Mouse (Mus musculus): ENCODE data around the gene Fbxw2. TPM values are rescaled to one million over a fixed set of nuclear protein-coding genes. Genes with fewer than 3 reads are reported as not detected.

Fbxw2 gene
- polyA plus RNA-seq, 1 experiment = 73.5 TPM

DNA sequence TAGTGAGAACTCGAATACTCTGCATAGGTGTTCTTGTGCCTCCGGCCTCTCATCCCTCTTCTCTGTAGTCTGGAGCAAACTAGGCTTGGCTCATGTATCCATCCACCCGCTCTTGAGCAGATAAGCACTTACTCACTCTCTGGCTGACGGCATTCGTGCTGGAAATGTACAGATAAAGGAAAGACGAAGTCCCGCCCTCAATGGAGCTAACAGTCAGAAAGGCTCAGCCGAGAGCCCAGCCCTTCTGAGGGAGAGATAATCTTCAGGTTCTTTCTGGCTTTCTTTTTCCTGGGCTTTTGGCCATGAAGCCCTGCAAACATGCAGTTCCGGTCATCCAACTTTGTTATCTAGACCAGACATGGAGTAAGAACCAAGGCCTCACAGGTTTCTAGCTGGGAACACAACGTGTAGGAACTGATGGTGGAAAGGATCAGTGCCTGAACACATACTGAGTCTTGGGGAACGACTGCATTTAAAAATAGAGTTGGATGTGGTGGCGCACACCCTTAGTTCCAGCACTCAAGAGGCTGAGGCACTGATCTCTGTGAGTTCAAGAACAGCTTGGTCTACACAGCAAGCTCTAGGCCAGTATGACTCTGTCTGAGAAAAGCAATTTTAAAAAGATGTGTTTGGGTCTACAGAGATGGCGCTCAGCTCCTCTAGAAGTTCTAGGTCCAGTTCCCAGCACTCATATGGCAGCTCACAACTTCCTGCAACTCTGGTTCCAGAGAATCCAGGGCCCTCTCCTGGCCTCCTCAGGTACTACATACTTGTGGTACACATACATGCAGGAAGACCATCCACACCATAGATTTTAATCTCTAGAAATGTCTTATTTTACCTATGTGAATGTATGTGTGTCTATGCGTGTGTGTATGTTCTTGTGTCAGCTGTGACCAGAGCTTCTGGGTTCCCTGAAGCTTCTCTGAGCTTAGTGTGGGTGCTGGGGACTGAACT, 42.8 kb downstream of the Fbxw2 start:
- Histone ChIP-seq H3K4me3 (ENCODE audit: insufficient read depth, low read length) (no peak overlapping the region), H3K27ac (ENCODE audit: insufficient read depth, low read length) (no peak overlapping the region), H3K4me1 (ENCODE audit: control insufficient read depth, insufficient read depth, low read length) (no peaks in the 10 kb centered on the region)
- TF ChIP-seq CTCF (IDR thresholded peaks at IDR 0.05; ENCODE audit: borderline replicate concordance, insufficient read depth, low read length) (no peak), POLR2A (IDR thresholded peaks at IDR 0.05; ENCODE audit: low read depth, low read length) (no peak)

DNA sequence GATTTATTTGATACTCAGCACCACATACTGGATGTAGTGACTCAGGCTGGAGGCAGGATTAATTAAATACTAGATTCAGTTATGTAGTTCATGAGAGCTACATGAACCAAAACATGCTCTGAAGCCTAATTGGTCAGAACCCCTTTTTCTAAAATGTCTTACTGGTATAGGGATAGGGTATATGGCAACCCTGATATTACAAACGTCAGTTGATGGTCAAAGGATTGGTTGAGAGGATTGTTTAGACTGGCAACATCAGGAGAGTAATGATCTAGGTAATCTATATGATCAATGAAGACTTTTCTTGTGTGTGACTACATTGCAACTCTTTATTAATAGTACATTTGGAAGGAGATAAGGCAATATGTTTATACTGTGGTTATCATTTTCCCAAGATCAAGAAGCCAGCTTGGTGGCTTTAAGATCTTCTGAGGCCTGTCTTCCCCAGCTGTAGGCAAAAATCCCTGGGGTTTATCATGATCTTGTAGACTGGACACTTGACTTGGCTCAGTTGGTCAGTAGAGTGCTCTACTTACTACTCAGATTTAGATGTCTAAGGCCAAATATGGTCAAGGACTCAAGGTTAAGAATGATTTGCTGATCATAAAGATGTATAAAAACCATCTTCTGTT, 48.8 kb downstream of the Fbxw2 start:
- Histone ChIP-seq H3K4me3 (ENCODE audit: insufficient read depth, low read length) (no peak overlapping the region), H3K27ac (ENCODE audit: insufficient read depth, low read length) (no peak overlapping the region), H3K4me1 (ENCODE audit: control insufficient read depth, insufficient read depth, low read length) (peaks cover 8% of the 10 kb centered on the region)
- TF ChIP-seq CTCF (IDR thresholded peaks at IDR 0.05; ENCODE audit: borderline replicate concordance, insufficient read depth, low read length) (no peak), POLR2A (IDR thresholded peaks at IDR 0.05; ENCODE audit: low read depth, low read length) (no peak)

DNA sequence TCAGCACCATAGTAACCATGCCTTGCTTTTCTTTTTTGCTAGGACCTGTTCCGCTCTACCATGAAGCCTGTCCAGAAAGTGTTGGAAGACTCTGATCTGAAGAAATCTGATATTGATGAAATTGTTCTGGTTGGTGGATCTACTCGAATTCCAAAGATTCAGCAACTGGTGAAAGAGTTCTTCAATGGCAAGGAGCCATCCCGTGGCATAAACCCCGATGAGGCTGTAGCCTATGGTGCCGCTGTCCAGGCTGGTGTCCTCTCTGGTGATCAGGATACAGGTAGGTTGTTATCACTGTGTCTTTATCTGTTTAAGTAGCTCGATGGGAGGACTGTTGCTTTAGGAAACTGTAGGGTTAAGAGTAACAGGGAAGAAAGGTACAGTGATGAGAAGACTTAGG, 51.6 kb downstream of the Fbxw2 start:
- no peak for TF ChIP-seq CTCF (IDR thresholded peaks at IDR 0.05; ENCODE audit: borderline replicate concordance, insufficient read depth, low read length)
- no peak for TF ChIP-seq POLR2A (IDR thresholded peaks at IDR 0.05; ENCODE audit: low read depth, low read length)
- Histone ChIP-seq H3K4me3 (ENCODE audit: insufficient read depth, low read length) (peak overlapping the region; percentile 78), H3K27ac (ENCODE audit: insufficient read depth, low read length) (no peak overlapping the region), H3K4me1 (ENCODE audit: control insufficient read depth, insufficient read depth, low read length) (peaks cover 10% of the 10 kb centered on the region)

DNA sequence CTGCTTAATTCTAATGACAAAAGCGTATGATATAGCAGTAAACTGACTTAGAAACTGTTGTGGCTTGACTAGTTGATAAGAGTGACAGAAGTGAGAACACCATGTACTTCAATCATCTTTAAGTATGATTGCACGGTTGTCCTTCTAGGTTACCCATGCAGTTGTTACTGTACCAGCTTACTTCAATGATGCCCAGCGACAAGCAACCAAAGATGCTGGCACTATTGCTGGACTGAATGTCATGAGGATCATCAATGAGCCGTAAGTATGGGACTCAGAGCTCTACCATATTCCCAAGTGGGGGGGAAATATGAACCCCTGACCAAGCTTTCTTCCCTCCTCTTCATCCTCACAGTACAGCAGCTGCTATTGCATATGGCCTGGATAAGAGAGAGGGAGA, 52.4 kb downstream of the Fbxw2 start:
- H3K4me3 ChIP-seq (ENCODE audit: insufficient read depth, low read length) = peak overlapping the region; percentile 78
- H3K4me1 ChIP-seq (ENCODE audit: control insufficient read depth, insufficient read depth, low read length) = peaks cover 10% of the 10 kb centered on the region
- H3K27ac ChIP-seq (ENCODE audit: insufficient read depth, low read length) = no peak overlapping the region
- no peak for TF ChIP-seq POLR2A (IDR thresholded peaks at IDR 0.05; ENCODE audit: low read depth, low read length)
- no peak for TF ChIP-seq CTCF (IDR thresholded peaks at IDR 0.05; ENCODE audit: borderline replicate concordance, insufficient read depth, low read length)

DNA sequence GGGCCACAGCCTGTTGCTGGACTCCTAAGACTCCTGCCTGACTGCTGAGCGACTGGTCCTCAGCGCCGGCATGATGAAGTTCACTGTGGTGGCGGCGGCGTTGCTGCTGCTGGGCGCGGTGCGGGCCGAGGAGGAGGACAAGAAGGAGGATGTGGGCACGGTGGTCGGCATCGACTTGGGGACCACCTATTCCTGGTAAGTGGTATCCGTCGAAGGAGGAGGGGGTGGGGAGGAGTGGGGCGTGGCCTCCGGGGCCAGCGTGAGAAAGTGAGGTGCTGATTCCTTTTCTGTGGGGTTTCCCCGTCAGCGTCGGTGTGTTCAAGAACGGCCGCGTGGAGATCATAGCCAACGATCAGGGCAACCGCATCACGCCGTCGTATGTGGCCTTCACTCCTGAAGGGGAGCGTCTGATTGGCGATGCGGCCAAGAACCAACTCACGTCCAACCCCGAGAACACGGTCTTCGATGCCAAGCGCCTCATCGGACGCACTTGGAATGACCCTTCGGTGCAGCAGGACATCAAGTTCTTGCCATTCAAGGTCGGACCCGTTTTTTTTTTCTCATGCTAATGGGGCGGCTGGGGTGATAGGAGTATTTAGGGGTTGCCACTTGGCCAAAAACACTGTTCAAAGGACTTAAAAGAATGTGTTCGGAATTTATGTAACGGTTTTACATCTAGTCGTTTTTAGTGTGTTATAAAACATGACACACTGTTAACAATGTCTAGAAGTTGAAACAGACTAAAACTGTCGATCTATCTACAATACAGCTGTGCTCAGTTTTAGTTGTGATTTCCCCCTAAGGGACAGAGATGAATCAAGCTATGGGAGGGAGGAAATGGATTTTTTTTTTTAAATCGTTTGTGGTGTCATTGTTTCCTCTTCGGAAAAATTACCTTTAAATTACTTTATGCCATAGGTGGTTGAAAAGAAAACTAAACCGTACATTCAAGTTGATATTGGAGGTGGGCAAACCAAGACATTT, 53.6 kb downstream of the Fbxw2 start:
- TF ChIP-seq POLR2A (IDR thresholded peaks at IDR 0.05; ENCODE audit: low read depth, low read length) (peak; percentile 21; the same call in 1 of the 2 replicates), CTCF (IDR thresholded peaks at IDR 0.05; ENCODE audit: borderline replicate concordance, insufficient read depth, low read length) (no peak)
- H3K4me3 ChIP-seq (ENCODE audit: insufficient read depth, low read length) = peak overlapping the region; percentile 78
- peak overlapping the region; percentile 45; the same call in 1 of the 2 replicates for H3K27ac ChIP-seq (ENCODE audit: insufficient read depth, low read length)

DNA sequence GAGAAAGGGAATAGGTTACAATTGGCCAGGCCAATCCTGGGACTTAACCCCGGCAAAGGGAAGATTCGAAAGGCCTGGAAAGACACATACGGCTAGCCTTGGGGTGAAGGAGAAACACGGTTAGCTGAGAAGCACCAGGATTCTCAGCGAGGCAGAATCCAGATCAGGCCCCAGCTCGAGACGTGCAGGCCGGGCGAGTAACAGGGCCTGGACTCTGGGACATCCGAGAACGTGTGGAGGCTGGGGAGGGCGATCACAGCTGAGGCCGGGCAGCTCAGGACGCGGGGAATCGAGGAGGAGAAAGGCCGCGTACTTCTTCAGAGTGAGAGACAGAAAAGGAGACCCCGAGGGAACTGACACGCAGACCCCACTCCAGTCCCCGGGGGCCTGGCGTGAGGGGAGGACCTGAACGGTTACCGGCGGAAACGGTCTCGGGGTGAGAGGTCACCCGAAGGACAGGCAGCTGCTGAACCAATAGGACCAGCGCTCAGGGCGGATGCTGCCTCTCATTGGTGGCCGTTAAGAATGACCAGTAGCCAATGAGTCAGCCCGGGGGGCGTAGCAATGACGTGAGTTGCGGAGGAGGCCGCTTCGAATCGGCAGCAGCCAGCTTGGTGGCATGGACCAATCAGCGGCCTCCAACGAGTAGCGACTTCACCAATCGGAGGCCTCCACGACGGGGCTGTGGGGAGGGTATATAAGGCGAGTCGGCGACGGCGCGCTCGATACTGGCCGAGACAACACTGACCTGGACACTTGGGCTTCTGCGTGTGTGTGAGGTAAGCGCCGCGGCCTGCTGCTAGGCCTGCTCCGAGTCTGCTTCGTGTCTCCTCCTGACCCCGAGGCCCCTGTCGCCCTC, 54.5 kb downstream of the Fbxw2 start, which contains the start of gene Hspa5:
TSS of gene Hspa5 (plus strand) at position 603 of the 859 bp plus-strand sequence.
- Histone ChIP-seq H3K27ac (ENCODE audit: insufficient read depth, low read length) (peak within 1 kb of the TSS; percentile 83), H3K4me3 (ENCODE audit: insufficient read depth, low read length) (peak within 1 kb of the TSS; percentile 94), H3K4me1 (ENCODE audit: control insufficient read depth, insufficient read depth, low read length) (peaks cover 10% of the 10 kb centered on the region)
- TF ChIP-seq POLR2A (IDR thresholded peaks at IDR 0.05; ENCODE audit: low read depth, low read length) = peak; percentile 100
- no peak for TF ChIP-seq CTCF (IDR thresholded peaks at IDR 0.05; ENCODE audit: borderline replicate concordance, insufficient read depth, low read length)

More for the DNA sequence above, 53.6 kb downstream of the Fbxw2 start:
- peaks cover 10% of the 10 kb centered on the region for H3K4me1 ChIP-seq (ENCODE audit: control insufficient read depth, insufficient read depth, low read length)

DNA sequence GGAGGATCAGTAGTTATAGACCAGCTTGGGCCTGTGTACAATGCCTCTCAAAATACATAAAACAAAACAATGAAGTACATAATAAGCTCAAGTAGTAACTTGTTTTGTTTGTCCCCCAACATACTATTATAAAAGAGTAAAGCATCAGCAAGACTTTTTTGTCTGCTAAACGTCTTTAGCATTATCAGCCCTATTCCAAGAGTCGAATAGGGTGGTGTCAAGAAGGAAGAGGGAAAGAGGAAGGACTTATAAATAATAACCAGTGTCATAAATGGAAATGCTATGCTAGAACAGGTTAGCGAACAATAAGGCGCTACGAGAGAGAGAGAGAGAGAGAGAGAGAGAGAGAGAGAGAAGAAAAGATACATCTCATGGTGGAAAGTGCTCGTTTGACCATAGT, 55.2 kb downstream of the Fbxw2 start:
- Histone ChIP-seq H3K27ac (ENCODE audit: insufficient read depth, low read length) (peak overlapping the region; percentile 83), H3K4me1 (ENCODE audit: control insufficient read depth, insufficient read depth, low read length) (peaks cover 10% of the 10 kb centered on the region), H3K4me3 (ENCODE audit: insufficient read depth, low read length) (peak overlapping the region; percentile 94)
- no peak for TF ChIP-seq POLR2A (IDR thresholded peaks at IDR 0.05; ENCODE audit: low read depth, low read length)
- TF ChIP-seq CTCF (IDR thresholded peaks at IDR 0.05; ENCODE audit: borderline replicate concordance, insufficient read depth, low read length) = no peak

DNA sequence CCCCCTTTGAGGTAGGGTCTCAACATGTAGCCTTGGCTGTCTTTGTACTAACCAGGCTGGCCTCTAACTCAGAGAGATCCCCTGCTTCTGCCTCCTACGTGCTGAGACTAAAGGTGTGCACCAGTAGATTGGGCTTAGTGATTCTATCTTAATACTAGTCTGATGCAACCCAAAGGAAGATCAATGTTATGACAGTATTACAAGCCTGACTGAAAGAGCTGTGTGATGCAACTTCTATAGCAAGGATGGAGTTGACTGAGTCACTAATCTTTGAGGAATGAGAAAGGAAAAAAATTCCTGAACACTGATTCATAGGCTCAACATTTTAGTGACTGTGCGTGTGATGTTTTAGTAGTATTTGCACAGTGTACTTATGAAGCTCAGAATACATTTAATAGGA, 56.1 kb downstream of the Fbxw2 start:
- peaks cover 10% of the 10 kb centered on the region for H3K4me1 ChIP-seq (ENCODE audit: control insufficient read depth, insufficient read depth, low read length)
- H3K4me3 ChIP-seq (ENCODE audit: insufficient read depth, low read length) = no peak overlapping the region
- TF ChIP-seq CTCF (IDR thresholded peaks at IDR 0.05; ENCODE audit: borderline replicate concordance, insufficient read depth, low read length) = no peak
- TF ChIP-seq POLR2A (IDR thresholded peaks at IDR 0.05; ENCODE audit: low read depth, low read length) = peak; percentile 31; the same call in 1 of the 2 replicates
- H3K27ac ChIP-seq (ENCODE audit: insufficient read depth, low read length) = peak overlapping the region; percentile 99
